Mouse (Mus musculus) small intestine, adult 2 months (tissue): ENCODE data around the gene Cer1. TPM values are rescaled to one million over a fixed set of nuclear protein-coding genes. Genes with fewer than 3 reads are reported as not detected.
A peak's percentile ranks its signal among the peaks of the same experiment; 100 is the strongest.

Experiments
- H3K27ac ChIP-seq: fragments of 200-500 bp; 2 replicates; pipeline ENCODE4 v1.5.1; 2012; ENCODE audit warnings: low read depth, low read length, control low read depth, inconsistent platforms; ENCODE audit not compliant: insufficient read depth
- H3K27me3 ChIP-seq: fragments of 200-500 bp; 2 replicates; pipeline ENCODE4 v1.6.1; 2012; ENCODE audit warnings: mild to moderate bottlenecking, moderate library complexity, low read length, inconsistent platforms; ENCODE audit not compliant: control insufficient read depth, insufficient read depth
- H3K36me3 ChIP-seq: fragments of 200-500 bp; 2 replicates; pipeline ENCODE4 v1.6.1; 2012; ENCODE audit warnings: mild to moderate bottlenecking, low read length, control low read depth, inconsistent platforms; ENCODE audit not compliant: control insufficient read depth, insufficient read depth
- H3K4me1 ChIP-seq: fragments of 200-500 bp; 2 replicates; pipeline ENCODE4 v1.6.1; 2012; ENCODE audit warnings: low read length, inconsistent platforms, mixed read lengths; ENCODE audit not compliant: control insufficient read depth, insufficient read depth, insufficient read length
- H3K4me3 ChIP-seq: fragments of 200-500 bp; 2 replicates; pipeline ENCODE4 v1.5.1; 2012; ENCODE audit warnings: low read depth, mild to moderate bottlenecking, control low read depth, inconsistent platforms, low read length, moderate library complexity
- CTCF ChIP-seq: fragments of 200-500 bp; IDR thresholded peaks from 2 replicates; pipeline ENCODE4 v1.5.1; 2012; ENCODE audit warnings: low read depth, mild to moderate bottlenecking, control low read depth, inconsistent platforms, low read length, moderate library complexity, mixed read lengths; ENCODE audit not compliant: insufficient replicate concordance, insufficient read length; ENCODE audit errors: extremely low read depth
- POLR2A ChIP-seq: fragments of 200-500 bp; IDR thresholded peaks from 2 replicates; pipeline ENCODE4 v1.6.1; 2012; ENCODE audit warnings: low read depth, mild to moderate bottlenecking, control low read depth, inconsistent platforms, low read length, moderate library complexity
- WGBS: fragments of 180-500 bp; shearing (Covaris S2); methylation state at CpG from one replicate; pipeline ENCODE4 v1.1.7; 2018; 5-methylcytosine and 5-hydroxymethylcytosine counted together
- polyA plus RNA-seq: library from polyadenylated mRNA; depleted of rRNA; stranded (reverse); fragments of >200 nt; gene quantifications from 2 replicates; pipeline ENCODE4 v1.2.3, GENCODE M21; 2012; rRNA removed

Gene Cer1
- not detected in 2 replicates for polyA plus RNA-seq

DNA sequence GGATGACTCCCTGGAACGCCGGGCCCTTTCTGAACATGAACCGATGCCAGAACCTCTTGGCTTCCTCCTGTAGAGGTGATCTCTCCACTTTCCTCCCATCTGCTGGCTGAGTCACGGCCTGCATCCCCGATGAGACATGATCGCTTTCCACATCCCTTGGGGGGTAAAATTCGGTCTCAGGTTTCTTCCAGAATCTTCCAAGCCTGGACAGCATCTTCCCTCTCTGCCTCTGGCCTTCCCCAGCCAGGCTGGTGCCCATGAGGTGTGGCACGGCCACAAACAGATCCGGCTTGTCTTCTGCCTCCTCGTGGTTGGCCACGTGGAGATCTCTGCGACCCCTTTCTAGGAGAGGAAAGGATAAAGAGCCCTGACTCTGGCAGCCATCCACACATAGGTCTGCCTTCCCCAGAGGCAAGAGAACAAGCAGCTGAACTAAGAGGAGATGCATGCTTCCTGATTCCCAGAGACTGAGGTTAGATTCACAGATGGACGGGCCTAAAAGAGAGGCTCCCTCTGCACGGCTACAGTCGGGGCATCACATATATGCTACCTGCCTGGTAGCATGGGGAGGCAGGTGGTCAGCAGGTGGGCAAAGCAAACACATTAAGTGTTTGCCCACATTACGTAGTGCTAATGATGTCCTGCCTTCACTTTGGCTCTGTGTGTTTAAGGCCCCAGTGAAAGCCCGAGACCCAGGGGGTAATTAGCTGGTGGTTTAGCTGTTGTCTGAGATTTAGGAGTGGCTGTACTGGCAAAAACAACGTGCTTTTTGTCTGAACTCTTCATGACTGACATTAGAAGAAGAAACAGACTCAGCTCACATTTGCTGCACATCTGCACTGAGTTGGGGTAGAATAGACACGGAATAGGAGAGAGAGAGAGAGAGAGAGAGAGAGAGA lies at the start of gene Cer1:
TSS of gene Cer1 (minus strand) at position 513 of the 899 bp plus-strand sequence.
- Histone ChIP-seq H3K36me3 (no peaks in the 10 kb centered on the region), H3K4me3 (no peak within 1 kb of the TSS), H3K27ac (no peak within 1 kb of the TSS), H3K27me3 (no peaks in the 10 kb centered on the region), H3K4me1 (no peaks in the 10 kb centered on the region)
- WGBS = 61% methylated on average over 19 of the region's 19 CpGs
- TF ChIP-seq POLR2A (no peak), CTCF (no peak)

DNA sequence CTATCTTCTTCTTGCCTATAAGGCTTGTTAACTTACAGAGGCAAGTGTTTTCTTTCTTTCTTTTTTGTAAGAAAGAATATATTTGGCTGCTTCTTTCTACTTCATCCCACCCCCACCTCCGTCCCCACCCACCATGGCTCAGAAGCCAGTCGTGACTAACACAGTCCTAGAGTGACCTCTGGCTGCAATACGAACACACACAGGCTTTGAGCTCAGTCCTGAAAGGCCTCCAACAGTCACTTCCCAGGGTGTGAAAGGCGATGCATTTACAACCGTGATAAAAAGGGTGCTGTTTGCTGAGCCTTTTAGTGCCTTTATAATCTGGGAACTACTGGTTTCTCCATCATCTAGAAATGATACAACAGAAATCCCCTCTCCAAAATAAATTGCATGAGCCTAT lies 49.4 kb upstream of the Cer1 start:
- TF ChIP-seq CTCF = peak; percentile 45; the same call in 1 of the 2 replicates
- TF ChIP-seq POLR2A = no peak
- Histone ChIP-seq H3K4me3 (no peak overlapping the region), H3K4me1 (peaks cover 3% of the 10 kb centered on the region; the same call in 1 of the 2 replicates), H3K27me3 (no peaks in the 10 kb centered on the region), H3K36me3 (no peaks in the 10 kb centered on the region), H3K27ac (no peak overlapping the region)
- WGBS = 5% methylated on average over 5 of the region's 5 CpGs

DNA sequence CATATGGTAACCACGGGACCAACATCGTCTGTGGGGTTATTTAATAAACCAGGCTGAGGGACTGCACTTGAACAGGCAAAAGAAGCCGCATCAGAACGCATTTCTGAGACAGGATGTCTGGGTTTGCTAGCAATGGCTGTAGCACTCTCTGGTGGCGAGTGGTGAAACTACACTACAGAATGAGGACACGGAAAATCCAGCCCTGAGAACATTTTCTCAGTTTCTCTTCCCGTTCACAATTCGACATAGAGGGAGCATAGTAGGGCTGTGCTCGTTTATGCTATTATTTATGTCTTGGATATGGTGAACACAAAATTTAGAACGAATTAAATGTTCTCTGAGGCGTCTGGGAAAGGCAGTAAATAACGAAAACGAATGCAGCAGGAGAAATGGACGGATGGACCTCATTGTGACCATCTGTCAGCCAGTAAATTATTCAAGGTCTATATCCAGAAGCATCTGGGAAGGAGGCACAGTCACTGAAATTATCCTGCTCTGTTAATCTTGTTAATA lies 48.8 kb upstream of the Cer1 start:
- Histone ChIP-seq H3K27ac (no peak overlapping the region), H3K27me3 (no peaks in the 10 kb centered on the region), H3K4me1 (peaks cover 3% of the 10 kb centered on the region; the same call in 1 of the 2 replicates), H3K4me3 (no peak overlapping the region), H3K36me3 (no peaks in the 10 kb centered on the region)
- WGBS = 7% methylated on average over 14 of the region's 14 CpGs
- peak; percentile 69; the same call in 1 of the 2 replicates for TF ChIP-seq CTCF
- TF ChIP-seq POLR2A = no peak

DNA sequence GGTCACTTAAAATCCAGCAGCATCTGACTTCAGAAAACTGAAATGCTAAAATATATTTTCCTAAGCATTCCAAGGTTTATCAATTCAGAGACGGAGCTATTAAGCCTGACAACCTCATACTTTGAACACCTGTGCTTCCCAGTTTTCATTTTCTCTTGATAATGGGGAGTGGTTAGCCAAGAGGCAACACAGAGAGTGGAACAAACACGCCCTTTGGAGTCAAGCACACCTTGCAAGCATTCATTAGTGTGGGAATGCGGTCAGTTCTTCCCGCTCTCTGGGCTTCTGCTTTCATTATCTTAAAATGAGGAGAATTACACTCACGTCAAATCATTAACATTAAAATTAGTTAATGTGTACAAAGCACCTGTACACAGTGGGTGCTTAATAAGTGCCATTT lies 45.1 kb upstream of the Cer1 start:
- 25% methylated on average over 5 of the region's 5 CpGs for WGBS

DNA sequence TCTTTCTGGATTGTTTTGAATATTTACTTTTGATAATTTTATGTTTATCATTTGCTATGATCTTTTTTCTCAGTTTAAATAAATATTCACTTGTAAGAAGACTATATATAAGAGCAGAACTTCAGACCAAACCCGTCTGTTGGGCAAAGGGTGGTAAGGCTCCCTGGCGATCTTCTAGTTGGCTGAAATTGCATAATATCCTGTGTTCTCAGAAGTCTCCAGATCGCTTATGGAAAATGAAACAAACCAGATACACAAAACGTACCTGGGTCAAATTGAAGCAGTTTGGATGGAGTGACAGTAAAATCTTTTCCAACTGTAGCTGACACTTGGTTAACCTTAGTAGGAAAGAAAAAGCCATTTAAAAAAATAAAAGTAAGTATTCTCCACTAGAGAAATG lies 37.0 kb upstream of the Cer1 start:
- Histone ChIP-seq H3K27me3 (no peaks in the 10 kb centered on the region), H3K27ac (no peak overlapping the region), H3K36me3 (no peaks in the 10 kb centered on the region), H3K4me3 (no peak overlapping the region), H3K4me1 (no peaks in the 10 kb centered on the region)
- WGBS = 36% methylated on average over 4 of the region's 4 CpGs
- no peak for TF ChIP-seq CTCF
- no peak for TF ChIP-seq POLR2A

More for the DNA sequence above, 45.1 kb upstream of the Cer1 start:
- H3K36me3 ChIP-seq = no peaks in the 10 kb centered on the region
- no peak overlapping the region for H3K4me3 ChIP-seq
- H3K27ac ChIP-seq = no peak overlapping the region
- no peak for TF ChIP-seq POLR2A
- no peak for TF ChIP-seq CTCF
- H3K27me3 ChIP-seq = no peaks in the 10 kb centered on the region
- H3K4me1 ChIP-seq = peaks cover 3% of the 10 kb centered on the region; the same call in 1 of the 2 replicates

DNA sequence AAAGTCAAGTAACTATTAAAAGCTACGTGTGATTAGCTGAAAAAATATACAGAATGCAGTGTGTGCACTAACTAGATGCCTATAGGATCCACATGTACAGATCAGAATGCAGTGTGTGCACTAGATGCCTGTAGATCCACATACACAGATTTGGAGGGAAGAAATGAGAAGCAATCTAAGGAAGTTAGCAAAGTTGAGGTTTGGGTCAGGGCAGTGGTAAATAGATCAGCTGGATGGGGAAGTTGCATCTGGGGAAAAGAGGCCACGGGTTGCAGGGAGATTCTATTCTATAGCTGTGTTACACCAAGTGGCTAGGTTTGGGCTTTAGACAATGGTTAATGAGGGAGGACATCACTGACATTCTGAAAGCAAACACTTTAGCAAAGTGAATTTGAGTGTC lies 33.7 kb upstream of the Cer1 start:
- Histone ChIP-seq H3K27me3 (no peaks in the 10 kb centered on the region), H3K27ac (no peak overlapping the region), H3K36me3 (no peaks in the 10 kb centered on the region), H3K4me1 (no peaks in the 10 kb centered on the region), H3K4me3 (no peak overlapping the region)
- TF ChIP-seq CTCF (no peak), POLR2A (no peak)
- 61% methylated on average over 2 of the region's 2 CpGs for WGBS

DNA sequence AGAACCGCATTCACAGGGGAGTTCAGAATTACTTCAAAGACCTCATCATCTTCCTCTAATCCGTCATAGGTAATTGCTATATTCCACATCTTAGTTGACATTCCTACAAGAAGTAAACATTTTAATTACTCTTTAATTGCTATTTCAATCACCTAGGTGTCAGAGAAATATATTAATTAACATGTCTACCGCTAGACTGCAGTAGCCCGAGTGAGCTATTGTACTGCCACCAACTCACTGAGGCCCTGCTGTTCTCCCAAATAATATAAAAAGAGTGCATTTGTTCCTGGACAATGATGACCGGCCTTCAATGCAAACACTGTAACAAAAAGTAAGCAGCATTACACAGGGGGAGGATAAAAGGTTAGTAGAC lies 31.7 kb upstream of the Cer1 start:
- no peaks in the 10 kb centered on the region for H3K36me3 ChIP-seq
- H3K4me3 ChIP-seq = no peak overlapping the region
- no peaks in the 10 kb centered on the region for H3K27me3 ChIP-seq
- WGBS = 64% methylated on average over 5 of the region's 5 CpGs
- TF ChIP-seq CTCF = no peak
- no peak for TF ChIP-seq POLR2A
- no peak overlapping the region for H3K27ac ChIP-seq
- H3K4me1 ChIP-seq = no peaks in the 10 kb centered on the region
